Mouse (Mus musculus): ENCODE data around the gene Pnlip. TPM values are rescaled to one million over a fixed set of nuclear protein-coding genes. Genes with fewer than 3 reads are reported as not detected.

Pnlip gene
- polyA plus RNA-seq, 1 experiment from 2014 or later: 0.12 TPM

GRCm38 (mm10) chr19:58726551-58726950 lies 74.3 kb downstream of the Pnlip start:
- no peak for DNase-seq (ENCODE audit: low spot score)

- no peak for DNase-seq (ENCODE audit: low spot score)
These were observed 75.5 kb downstream of the Pnlip start for GRCm38 (mm10) chr19:58727756-58728155.

- no peak for DNase-seq (ENCODE audit: low spot score)
These were observed 76.2 kb downstream of the Pnlip start, which contains the start of gene Pnliprp1 for GRCm38 (mm10) chr19:58728445-58729031. Pnliprp1 (plus strand) TSS chr19:58728887.

Other genes with a start within 250 kb of the Pnlip start
- 32.6 and 36.2 TPM in 2 replicates for gene Gfra1, start 196.6 kb upstream of the Pnlip start, polyA plus RNA-seq (2015; fragmentation: Nextera tagmentation; extraction: Ambion mirVana)
- not detected in 2 replicates for gene Ccdc172, start 140.5 kb upstream of the Pnlip start, polyA plus RNA-seq (2015; fragmentation: Nextera tagmentation; extraction: Ambion mirVana)
- 0.25 TPM in 1 of 2 replicates, not detected in the other for gene Pnliprp1, start 76.4 kb downstream of the Pnlip start, polyA plus RNA-seq (2015; fragmentation: Nextera tagmentation; extraction: Ambion mirVana)
- 0.12 and 0.23 TPM in 2 replicates for gene Pnliprp2, start 107.2 kb downstream of the Pnlip start, polyA plus RNA-seq (2015; fragmentation: Nextera tagmentation; extraction: Ambion mirVana)
- not detected in 2 replicates for gene 1700019N19Rik, start 142.0 kb downstream of the Pnlip start, polyA plus RNA-seq (2015; fragmentation: Nextera tagmentation; extraction: Ambion mirVana)